Mouse (Mus musculus) lung, postnatal 0 days (tissue): ENCODE data around the gene Senp1.

Source experiments
- CTCF ChIP-seq: IDR thresholded peaks from 2 replicates; pipeline ENCODE4 v1.5.1; 2016; ENCODE audit warnings: antibody characterized with exemption, mild to moderate bottlenecking
- EP300 ChIP-seq: IDR thresholded peaks from 2 replicates; pipeline ENCODE4 v1.6.1; 2016; ENCODE audit warnings: antibody characterized with exemption, mild to moderate bottlenecking, control low read depth

DNA sequence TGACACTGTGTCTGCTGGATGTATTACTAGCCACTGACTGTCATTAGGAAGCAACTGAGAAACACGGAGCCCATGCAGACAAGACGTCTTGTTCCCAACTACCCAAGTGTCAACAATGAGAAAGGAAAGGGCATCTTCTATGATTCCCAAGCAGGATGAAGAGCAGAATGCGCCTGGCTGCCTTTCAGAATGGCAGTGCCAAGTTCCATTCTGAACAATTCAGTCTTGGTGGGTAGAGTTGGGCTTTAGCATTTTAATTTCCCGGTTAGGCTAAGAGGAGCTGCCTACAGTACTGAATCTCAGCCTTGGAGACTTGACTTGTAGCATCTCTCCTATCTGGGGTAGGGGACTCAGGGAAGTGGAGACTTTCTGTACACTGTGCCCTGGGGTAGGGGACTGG, 40.5 kb upstream of the Senp1 start:
- TF ChIP-seq CTCF (no peak), EP300 (no peak)
